Mouse (Mus musculus) kidney, embryonic 14.5 days (tissue): ENCODE data around the gene Rdm1. TPM values are rescaled to one million over a fixed set of nuclear protein-coding genes. Genes with fewer than 3 reads are reported as not detected.
"Not testable (repeated sequence)": the region's sequence is repeated elsewhere in the genome, so short reads cannot be mapped to it uniquely, and the experiment has no call there.

ENCODE experiments used
- ATAC-seq: fragments of 200-750 bp; cut with Nextera tagmentation; 2 replicates; pipeline ENCODE4 v1.8.0; 2017; ENCODE audit warnings: moderate number of reproducible peaks, mild to moderate bottlenecking, moderate TSS enrichment, moderate library complexity; ENCODE audit not compliant: low FRiP score, low TSS enrichment
- H3K27ac ChIP-seq: fragments of 300-500 bp; sonication (generic); 2 replicates; pipeline ENCODE4 v1.5.1; 2014; ENCODE audit warnings: low read depth, mild to moderate bottlenecking, low read length, moderate library complexity, mixed read lengths
- H3K27me3 ChIP-seq: fragments of 300-500 bp; sonication (generic); 2 replicates; pipeline ENCODE4 v1.6.1; 2014; ENCODE audit warnings: mild to moderate bottlenecking, low read length; ENCODE audit not compliant: control insufficient read depth, insufficient read depth
- H3K36me3 ChIP-seq: fragments of 300-500 bp; sonication (generic); 2 replicates; pipeline ENCODE4 v1.6.1; 2014; ENCODE audit warnings: low read length, mixed read lengths; ENCODE audit not compliant: control insufficient read depth, insufficient read depth
- H3K4me1 ChIP-seq: fragments of 300-500 bp; sonication (generic); 2 replicates; pipeline ENCODE4 v1.6.1; 2014; ENCODE audit warnings: low read length, mixed read lengths; ENCODE audit not compliant: control insufficient read depth, insufficient read depth
- H3K4me2 ChIP-seq: fragments of 300-500 bp; sonication (generic); replicated peaks from 2 replicates; pipeline ENCODE4 v1.6.1; 2014; ENCODE audit warnings: low read depth, mild to moderate bottlenecking, low read length
- H3K4me3 ChIP-seq: fragments of 300-500 bp; sonication (generic); 2 replicates; pipeline ENCODE4 v1.5.1; 2014; ENCODE audit warnings: mild to moderate bottlenecking, low read length
- H3K9ac ChIP-seq: fragments of 300-500 bp; sonication (generic); 2 replicates; pipeline ENCODE4 v1.6.1; 2014; ENCODE audit warnings: low read depth, mild to moderate bottlenecking, low read length, moderate library complexity
- H3K9me3 ChIP-seq: fragments of 300-500 bp; sonication (generic); 2 replicates; pipeline ENCODE4 v1.6.1; 2016; ENCODE audit warnings: low read length; ENCODE audit not compliant: control insufficient read depth
- WGBS: fragments of 180-500 bp; shearing (Covaris S2); extraction: QIAGEN DNeasy Blood & Tissue Kit; methylation state at CpG from one replicate; pipeline ENCODE4 v1.1.7; 2014; 5-methylcytosine and 5-hydroxymethylcytosine counted together
- polyA plus RNA-seq: library from polyadenylated mRNA; unstranded; fragments of >200 nt; fragmentation: Nextera tagmentation; extraction: Ambion mirVana; gene quantifications from 2 replicates; pipeline ENCODE4 v1.2.1, GENCODE M21; 2014

The Rdm1 gene
- polyA plus RNA-seq, 1 experiment from 2014 or later, result 31.6 TPM

DNA sequence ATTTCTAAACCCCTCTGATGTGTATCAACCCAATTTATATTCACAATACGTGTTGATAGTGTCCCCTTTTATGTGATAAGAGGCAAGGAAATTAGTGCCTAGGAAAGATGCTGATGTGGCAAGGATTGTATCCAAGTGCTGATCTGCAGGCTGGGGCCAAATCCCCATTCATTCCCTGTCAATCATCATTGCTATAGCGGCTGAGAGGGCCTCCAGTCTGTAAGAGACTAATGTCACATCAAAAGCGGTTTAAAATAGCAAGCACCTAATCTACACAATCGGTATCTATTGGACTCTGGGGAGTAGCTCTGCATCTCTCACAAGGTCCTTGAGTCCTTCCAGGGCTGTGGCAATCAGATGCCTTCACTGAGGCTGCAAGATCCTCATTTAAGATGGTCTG lies 12.9 kb upstream of the Rdm1 start:
- H3K9me3 ChIP-seq, result no peaks in the 10 kb centered on the region
- H3K9ac ChIP-seq, result no peak overlapping the region
- no peaks in the 10 kb centered on the region for H3K27me3 ChIP-seq
- no peaks in the 10 kb centered on the region for H3K36me3 ChIP-seq
- no peak overlapping the region for H3K27ac ChIP-seq
- H3K4me1 ChIP-seq, result 0 out of 2 replicates have a peak, but pooled peaks cover 13% of the 10 kb centered on the region
- no peak overlapping the region for H3K4me3 ChIP-seq
- WGBS, result 77% methylated on average over 4 of the region's 4 CpGs
- no peak for ATAC-seq
- no peak overlapping the region for H3K4me2 ChIP-seq

DNA sequence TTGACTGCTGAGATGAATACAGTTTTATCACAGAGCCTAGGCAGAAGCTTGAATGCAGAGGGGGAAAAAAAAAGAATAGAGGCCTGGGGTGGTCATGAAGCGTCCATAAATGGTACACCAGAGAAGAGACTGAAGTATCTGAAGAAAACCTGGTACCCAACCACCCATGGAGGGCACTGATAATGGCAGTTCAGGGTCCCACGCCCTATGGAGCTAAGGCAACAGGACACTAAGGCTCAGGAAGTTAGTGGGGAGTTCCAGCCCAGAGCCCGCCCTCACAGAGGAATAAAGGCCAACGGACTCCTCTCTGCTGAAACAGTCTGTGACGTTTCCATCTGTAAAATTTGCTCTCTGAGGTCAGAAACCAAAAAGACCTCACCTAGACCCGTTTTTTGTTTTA lies 11.6 kb upstream of the Rdm1 start:
- H3K4me1 ChIP-seq, result 0 out of 2 replicates have a peak, but pooled peaks cover 13% of the 10 kb centered on the region
- no peaks in the 10 kb centered on the region for H3K27me3 ChIP-seq
- no peak overlapping the region for H3K4me3 ChIP-seq
- no peak overlapping the region for H3K27ac ChIP-seq
- no peak for ATAC-seq
- no peak overlapping the region for H3K4me2 ChIP-seq
- H3K9ac ChIP-seq, result no peak overlapping the region
- H3K9me3 ChIP-seq, result no peaks in the 10 kb centered on the region
- WGBS, result 79% methylated on average over 6 of the region's 6 CpGs
- H3K36me3 ChIP-seq, result no peaks in the 10 kb centered on the region

DNA sequence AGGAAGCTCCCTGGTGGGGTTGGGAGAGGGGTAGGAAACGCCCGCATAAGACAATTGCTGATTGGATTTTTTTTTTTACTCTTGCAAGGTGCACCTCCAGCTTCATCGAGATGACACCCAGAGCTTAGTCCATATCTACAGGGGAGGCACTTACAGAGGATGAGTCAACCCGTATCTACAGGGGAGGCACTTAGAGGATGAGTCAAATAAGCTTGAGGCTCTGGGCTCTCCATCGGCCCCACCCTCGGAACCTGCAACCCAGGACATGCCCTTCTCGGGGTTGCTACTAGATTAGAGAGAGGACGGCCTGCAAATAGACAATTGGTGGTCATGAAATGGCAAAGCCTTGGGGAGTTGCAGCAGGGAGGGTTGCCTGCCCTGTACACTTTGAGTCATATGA lies 10.9 kb upstream of the Rdm1 start:
- no peak for ATAC-seq
- 89% methylated on average over 8 of the region's 8 CpGs for WGBS
- no peaks in the 10 kb centered on the region for H3K36me3 ChIP-seq
- no peak overlapping the region for H3K27ac ChIP-seq
- H3K9me3 ChIP-seq, result no peaks in the 10 kb centered on the region
- no peak overlapping the region for H3K4me2 ChIP-seq
- H3K27me3 ChIP-seq, result no peaks in the 10 kb centered on the region
- H3K4me3 ChIP-seq, result no peak overlapping the region
- H3K9ac ChIP-seq, result no peak overlapping the region
- H3K4me1 ChIP-seq, result 0 out of 2 replicates have a peak, but pooled peaks cover 13% of the 10 kb centered on the region

DNA sequence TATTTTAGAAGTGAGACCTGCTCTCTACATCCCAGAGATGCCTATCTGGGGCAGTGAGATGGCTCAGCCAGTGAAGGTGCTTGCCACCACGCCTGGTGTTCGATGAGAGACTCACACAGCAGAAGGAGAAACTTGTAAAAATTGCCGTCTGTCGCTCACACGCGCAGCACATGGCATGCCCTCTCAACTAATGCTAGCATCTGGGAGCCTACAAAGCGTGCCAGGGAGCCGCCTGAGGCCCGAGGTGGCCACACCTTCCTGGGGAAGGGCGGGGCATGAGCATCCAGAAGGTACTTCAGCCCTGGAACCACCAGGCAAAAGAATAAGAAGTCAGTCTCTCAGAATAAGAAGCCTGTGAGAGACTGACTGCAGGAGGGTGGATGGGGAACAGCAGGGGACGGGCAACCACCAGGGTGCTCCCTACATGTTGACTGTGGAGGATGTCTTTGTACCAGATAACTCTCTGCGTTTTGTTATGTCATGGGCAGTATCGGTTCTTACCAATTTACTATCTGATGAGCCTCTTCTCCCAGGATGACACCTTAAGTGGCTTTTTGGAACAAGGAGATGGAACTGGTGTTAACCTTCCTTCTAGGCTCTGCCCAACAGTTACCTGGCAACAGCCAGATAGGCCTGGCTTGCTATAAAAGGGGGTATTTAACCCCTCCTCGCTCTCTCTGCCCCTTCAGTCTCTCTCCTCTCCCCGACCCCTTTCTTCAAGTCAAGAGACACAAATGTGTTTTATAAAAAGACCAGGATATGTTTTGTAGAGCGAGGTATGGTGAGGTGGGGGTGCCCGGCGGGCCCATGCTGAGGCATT lies 9.8 kb upstream of the Rdm1 start:
- 25% methylated on average over 18 of the region's 18 CpGs for WGBS
- no peaks in the 10 kb centered on the region for H3K9me3 ChIP-seq
- no peak overlapping the region; the same call in 1 of the 2 replicates for H3K4me2 ChIP-seq
- no peak for ATAC-seq
- 0 out of 2 replicates have a peak overlapping the region, but pooled peaks have one; percentile 2 for H3K9ac ChIP-seq
- H3K4me1 ChIP-seq, result 0 out of 2 replicates have a peak, but pooled peaks cover 13% of the 10 kb centered on the region
- no peaks in the 10 kb centered on the region for H3K27me3 ChIP-seq
- H3K4me3 ChIP-seq, result no peak overlapping the region
- no peak overlapping the region for H3K27ac ChIP-seq
- no peaks in the 10 kb centered on the region for H3K36me3 ChIP-seq

DNA sequence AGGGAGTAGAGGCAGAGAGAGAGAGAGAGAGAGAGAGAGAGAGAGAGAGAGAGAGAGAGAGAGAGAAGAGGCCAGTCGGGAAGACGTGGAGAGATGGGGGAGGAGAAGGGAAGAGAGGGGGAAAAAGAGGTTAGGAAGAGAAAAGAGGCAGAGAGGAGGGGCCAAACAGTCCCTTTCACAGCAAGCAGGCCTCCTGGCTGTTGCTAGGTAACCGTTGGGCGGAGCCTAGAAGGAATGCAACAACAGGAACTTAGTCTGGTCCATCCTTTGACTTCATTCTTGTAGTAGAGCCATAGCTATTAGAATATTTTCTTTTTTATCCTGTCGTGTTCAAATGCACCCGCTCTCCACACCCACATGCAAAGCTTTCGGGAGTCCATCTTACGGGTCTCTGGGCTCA lies 9.1 kb upstream of the Rdm1 start:
- Histone ChIP-seq H3K9me3 (no peaks in the 10 kb centered on the region), H3K4me2 (peak overlapping the region; percentile 31), H3K4me3 (peak overlapping the region; percentile 7; the same call in 1 of the 2 replicates), H3K4me1 (0 out of 2 replicates have a peak, but pooled peaks cover 13% of the 10 kb centered on the region), H3K27me3 (no peaks in the 10 kb centered on the region), H3K36me3 (no peaks in the 10 kb centered on the region), H3K27ac (no peak overlapping the region), H3K9ac (no peak overlapping the region)
- 10% methylated on average over 8 of the region's 8 CpGs for WGBS
- ATAC-seq, result peak; percentile 54; the same call in 1 of the 2 replicates

DNA sequence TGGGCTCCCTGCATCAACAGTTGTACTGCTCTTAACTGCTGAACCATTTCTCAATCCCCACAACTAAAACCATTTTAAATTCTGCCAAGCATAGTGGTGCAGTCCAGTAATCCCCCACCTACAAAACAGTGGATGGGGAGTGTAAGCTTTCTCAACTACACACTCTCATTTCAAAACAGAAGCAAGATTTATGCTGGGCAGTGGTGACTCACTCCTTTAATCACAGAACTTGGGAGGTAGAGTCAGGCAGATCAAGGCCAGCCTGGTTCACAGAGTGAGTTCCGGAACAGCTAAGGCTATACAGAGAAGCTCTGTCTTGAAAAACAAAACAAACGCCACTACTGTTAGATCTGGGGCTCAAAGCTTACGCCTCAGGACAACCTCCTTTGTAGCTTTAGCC lies 8.4 kb upstream of the Rdm1 start:
- no peak overlapping the region for H3K9ac ChIP-seq
- H3K4me3 ChIP-seq, result no peak overlapping the region
- 0 out of 2 replicates have a peak, but pooled peaks cover 13% of the 10 kb centered on the region for H3K4me1 ChIP-seq
- no peak for ATAC-seq
- no peaks in the 10 kb centered on the region for H3K27me3 ChIP-seq
- no peaks in the 10 kb centered on the region for H3K9me3 ChIP-seq
- no peak overlapping the region for H3K4me2 ChIP-seq
- no peak overlapping the region for H3K27ac ChIP-seq
- no peaks in the 10 kb centered on the region for H3K36me3 ChIP-seq
- WGBS, result 72% methylated on average over 3 of the region's 3 CpGs

DNA sequence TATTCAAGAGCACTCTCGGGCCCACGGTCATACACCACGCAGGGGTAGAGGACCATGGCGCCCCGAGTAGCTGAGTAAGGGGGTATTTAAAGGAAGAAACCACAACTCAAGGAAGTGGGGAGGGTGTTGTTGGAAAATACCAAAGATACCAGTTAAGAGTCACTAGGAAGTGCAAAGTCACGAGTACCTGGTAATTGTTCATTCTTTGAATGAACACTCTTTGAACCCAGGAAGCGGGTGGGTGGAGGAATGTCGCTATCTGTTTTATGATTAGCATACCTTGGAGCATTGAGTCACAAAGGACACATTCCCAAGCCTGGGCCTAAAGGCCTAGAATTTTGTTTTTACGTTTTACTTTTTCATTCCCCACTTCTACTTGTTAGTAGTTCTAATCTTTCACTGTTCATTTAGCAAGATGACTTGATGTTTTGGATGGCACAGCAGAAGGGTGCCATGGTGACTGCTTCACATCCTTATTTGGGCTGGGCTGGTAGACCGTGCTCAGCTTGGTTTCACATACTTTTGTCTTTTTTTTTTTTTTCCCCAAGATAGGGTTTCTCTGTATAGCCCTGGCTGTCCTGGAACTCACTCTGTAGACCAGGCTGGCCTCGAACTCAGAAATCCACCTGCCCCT lies 6.9 kb upstream of the Rdm1 start:
- H3K4me1 ChIP-seq, result 0 out of 2 replicates have a peak, but pooled peaks cover 13% of the 10 kb centered on the region
- not testable (repeated sequence) for H3K36me3 ChIP-seq, H3K9ac ChIP-seq, H3K27ac ChIP-seq, H3K27me3 ChIP-seq, H3K9me3 ChIP-seq, H3K4me2 ChIP-seq, H3K4me3 ChIP-seq, ATAC-seq
- WGBS, result 74% methylated on average over 11 of the region's 11 CpGs

DNA sequence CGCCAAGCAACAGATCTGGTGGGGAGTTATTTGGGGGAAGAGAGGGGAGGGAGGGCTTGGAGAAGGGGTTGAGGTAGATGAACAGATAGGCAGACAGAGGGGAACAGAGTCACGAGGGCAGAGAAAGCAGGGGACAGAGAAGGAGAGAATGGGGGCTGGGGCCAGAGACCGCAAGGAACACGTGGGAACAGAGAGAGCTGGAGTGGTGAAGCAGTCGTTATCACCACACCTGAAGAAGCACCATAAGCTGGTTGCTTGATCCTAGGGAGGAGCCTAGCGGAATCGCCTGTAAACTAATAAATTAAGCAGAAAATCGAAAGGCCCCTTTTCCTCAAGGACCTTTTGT lies 373 bp upstream of the Rdm1 start:
- Histone ChIP-seq H3K4me2 (peak overlapping the region; percentile 65), H3K27ac (peak overlapping the region; percentile 96), H3K27me3 (no peaks in the 10 kb centered on the region), H3K36me3 (no peaks in the 10 kb centered on the region), H3K4me3 (peak overlapping the region; percentile 44), H3K9me3 (no peaks in the 10 kb centered on the region), H3K4me1 (0 out of 2 replicates have a peak, but pooled peaks cover 3% of the 10 kb centered on the region), H3K9ac (peak overlapping the region; percentile 61)
- ATAC-seq, result peak; percentile 24
- WGBS, result 3% methylated on average over 8 of the region's 8 CpGs
